Mouse (Mus musculus) cerebellum, adult 2 months (tissue): Measurements from ENCODE around the gene Ccdc151. TPM values are rescaled to one million over a fixed set of nuclear protein-coding genes. Genes with fewer than 3 reads are reported as not detected.

Experiments used
- DNase-seq, 2 experiments: peaks; one replicate each; pipeline ENCODE4 v3.0.0; 2021
- H3K27ac ChIP-seq: fragments of 200-500 bp; 2 replicates; pipeline ENCODE4 v1.5.1; 2012; ENCODE audit warnings: low read length, control low read depth, inconsistent platforms; ENCODE audit not compliant: insufficient read depth
- H3K27me3 ChIP-seq: fragments of 200-500 bp; 2 replicates; pipeline ENCODE4 v1.6.1; 2012; ENCODE audit warnings: inconsistent platforms, mild to moderate bottlenecking, low read length, moderate library complexity; ENCODE audit not compliant: control insufficient read depth, insufficient read depth
- H3K4me1 ChIP-seq: fragments of 200-500 bp; 2 replicates; pipeline ENCODE4 v1.6.1; 2011; ENCODE audit warnings: low read length; ENCODE audit not compliant: control insufficient read depth, insufficient read depth
- H3K4me3 ChIP-seq: fragments of 200-500 bp; replicated peaks from 2 replicates; pipeline ENCODE3; 2011; ENCODE audit warnings: mild to moderate bottlenecking, low read depth, low read length, control low read depth; ENCODE audit not compliant: insufficient read depth
- CTCF ChIP-seq: fragments of 200-500 bp; IDR thresholded peaks from 2 replicates; pipeline ENCODE4 v1.5.1; 2011; ENCODE audit warnings: low read depth, mild to moderate bottlenecking, control low read depth, low read length, moderate library complexity, borderline replicate concordance; ENCODE audit not compliant: insufficient read depth
- POLR2A ChIP-seq: fragments of 200-500 bp; IDR thresholded peaks from 2 replicates; pipeline ENCODE4 v1.6.1; 2011; ENCODE audit warnings: low read length, control low read depth, borderline replicate concordance; ENCODE audit not compliant: insufficient read depth
- WGBS: fragments of 180-500 bp; shearing (Covaris S2); methylation state at CpG from one replicate; pipeline ENCODE4 v1.1.7; 2018; 5-methylcytosine and 5-hydroxymethylcytosine counted together
- polyA plus RNA-seq: library from polyadenylated mRNA; depleted of rRNA; stranded (reverse); fragments of >200 nt; gene quantifications from 2 replicates; pipeline ENCODE4 v1.2.3, GENCODE M21; 2012

The Ccdc151 gene
- polyA plus RNA-seq, 1 experiment = 2.7 TPM

DNA sequence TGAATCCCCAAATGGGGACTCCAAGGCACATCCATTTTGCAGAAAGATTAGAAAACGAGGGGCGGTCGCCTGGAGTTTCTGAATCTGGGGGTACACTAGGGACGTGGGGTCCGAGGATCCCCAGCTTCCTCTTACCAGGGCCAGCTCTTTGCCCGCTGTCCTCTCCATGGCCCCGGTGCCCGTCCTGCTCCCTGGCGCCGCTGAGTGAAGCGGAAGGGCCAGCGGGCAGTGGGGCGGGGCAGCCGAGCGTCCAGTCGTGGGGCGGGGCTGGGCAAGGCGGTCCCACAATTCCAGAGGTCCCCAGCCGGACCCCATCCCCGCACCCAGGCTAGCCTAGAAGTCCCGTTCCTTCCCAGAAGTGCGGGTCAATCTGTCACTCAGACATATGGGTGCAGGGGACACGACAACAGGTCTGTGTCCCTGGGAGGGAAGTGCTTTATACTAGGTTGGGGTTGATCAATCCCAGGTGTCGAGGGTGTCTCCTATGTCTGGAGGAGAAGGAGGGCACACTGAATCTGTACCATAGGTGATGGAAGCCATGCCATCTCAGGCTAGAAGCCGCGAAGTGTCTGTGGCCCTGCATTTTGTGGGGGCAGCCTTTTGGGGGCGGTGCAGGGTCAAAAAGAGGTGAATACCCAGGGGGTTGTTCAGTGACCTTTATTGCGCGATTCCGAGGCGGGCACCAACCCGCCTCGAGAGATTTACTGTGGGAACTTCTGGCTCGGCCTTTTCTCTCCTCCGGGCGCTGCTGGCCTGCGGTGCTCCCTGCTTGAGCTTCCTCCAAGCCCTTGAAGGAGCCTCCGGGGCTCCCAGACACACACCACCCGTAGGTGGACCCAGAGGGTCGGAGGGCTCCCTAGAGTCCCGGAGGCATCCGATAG lies 13.0 kb downstream of the Ccdc151 start, which contains the start of gene Rgl3:
TSS of gene Rgl3 (minus strand) at position 217 of the 881 bp plus-strand sequence.
- WGBS = under 1% methylated on average over 42 of the region's 42 CpGs
- no peak for TF ChIP-seq CTCF
- TF ChIP-seq POLR2A = peak; percentile 75
- peak; percentile 83 to 84 for DNase-seq
- H3K4me3 ChIP-seq = peak within 1 kb of the TSS; percentile 91
- H3K27ac ChIP-seq = peak within 1 kb of the TSS; percentile 88
- peaks cover 10% of the 10 kb centered on the region; the same call in 1 of the 2 replicates for H3K4me1 ChIP-seq
- no peaks in the 10 kb centered on the region for H3K27me3 ChIP-seq

DNA sequence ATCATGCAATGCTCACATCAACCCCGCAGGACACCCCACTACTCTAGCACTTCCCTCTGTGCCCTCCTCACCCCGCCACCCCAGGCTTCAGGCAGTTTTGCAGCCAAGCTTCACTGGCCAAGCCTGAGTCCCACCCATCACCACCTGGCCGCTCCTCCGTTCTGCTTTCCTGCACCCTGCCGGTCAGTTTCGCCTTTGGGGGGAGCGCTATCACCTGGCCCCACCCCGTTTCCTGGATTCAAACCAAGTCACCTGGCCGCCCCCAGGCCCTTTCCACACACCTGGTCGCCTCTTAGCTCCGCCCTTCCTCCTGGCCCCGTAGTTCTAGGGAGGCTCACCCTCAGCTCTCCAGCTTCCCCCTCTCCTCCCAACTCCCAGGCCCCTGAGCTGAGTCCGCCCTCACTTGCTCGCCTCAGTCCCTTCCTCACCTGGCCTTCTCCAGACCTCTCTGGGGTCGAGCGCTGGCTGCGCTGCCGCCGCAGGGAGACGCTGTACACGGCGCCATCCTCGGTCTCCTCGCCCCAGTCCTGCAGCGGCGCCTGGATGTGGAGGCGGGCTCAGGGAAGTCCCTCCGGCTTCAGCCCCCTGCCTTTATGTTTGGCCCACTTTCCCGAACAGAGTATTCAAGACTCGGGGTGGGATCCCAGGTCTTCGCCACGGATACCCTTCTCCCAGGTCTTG lies 13.9 kb downstream of the Ccdc151 start:
- TF ChIP-seq POLR2A = no peak
- TF ChIP-seq CTCF = no peak
- Histone ChIP-seq H3K27ac (peak overlapping the region; percentile 76), H3K4me1 (peaks cover 10% of the 10 kb centered on the region; the same call in 1 of the 2 replicates), H3K27me3 (no peaks in the 10 kb centered on the region), H3K4me3 (peak overlapping the region; percentile 91)
- DNase-seq = peak; percentile 78 to 79
- WGBS = 1% methylated on average over 32 of the region's 32 CpGs

DNA sequence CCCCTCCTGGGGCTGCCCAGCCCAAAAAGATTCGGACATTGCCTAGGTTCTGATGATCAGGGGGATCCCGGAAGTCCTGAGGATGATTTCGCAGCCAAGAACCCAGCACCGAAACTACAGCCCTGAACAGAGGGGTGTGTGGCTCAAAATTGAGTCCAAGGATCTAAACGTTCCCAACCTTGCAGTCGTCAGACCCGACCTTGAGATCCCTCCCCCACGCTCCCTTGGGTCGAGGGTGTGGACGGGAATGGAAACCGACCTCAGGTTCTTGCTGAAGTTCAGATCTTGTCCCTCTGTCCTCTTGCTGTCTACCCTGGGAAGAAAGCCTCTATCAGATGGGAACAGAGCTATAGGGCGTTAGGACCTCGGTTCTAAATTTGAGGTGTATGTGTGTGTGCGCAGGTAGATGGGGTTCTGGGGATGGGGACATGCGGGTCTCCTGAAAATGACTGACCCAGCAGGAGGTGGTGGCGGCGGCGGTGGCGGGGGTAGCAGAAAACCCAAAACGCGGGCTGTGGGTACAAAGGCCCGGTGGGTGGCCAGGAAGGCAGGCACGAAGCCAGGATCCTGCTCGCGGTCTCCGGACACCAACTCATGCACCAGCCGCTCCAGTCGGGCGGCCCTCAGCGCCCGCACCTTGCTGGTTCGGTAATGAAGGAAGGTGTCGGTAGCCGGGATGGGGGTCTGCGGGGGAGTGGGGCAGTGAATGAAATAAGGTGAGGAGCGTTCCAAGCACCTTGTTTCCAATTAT lies 14.7 kb downstream of the Ccdc151 start:
- 7% methylated on average over 36 of the region's 36 CpGs for WGBS
- Histone ChIP-seq H3K27me3 (no peaks in the 10 kb centered on the region), H3K4me3 (peak overlapping the region; percentile 91), H3K27ac (peak overlapping the region; percentile 15; the same call in 1 of the 2 replicates), H3K4me1 (peaks cover 10% of the 10 kb centered on the region; the same call in 1 of the 2 replicates)
- TF ChIP-seq POLR2A (no peak), CTCF (no peak)
- DNase-seq = peak; percentile 78 to 81

DNA sequence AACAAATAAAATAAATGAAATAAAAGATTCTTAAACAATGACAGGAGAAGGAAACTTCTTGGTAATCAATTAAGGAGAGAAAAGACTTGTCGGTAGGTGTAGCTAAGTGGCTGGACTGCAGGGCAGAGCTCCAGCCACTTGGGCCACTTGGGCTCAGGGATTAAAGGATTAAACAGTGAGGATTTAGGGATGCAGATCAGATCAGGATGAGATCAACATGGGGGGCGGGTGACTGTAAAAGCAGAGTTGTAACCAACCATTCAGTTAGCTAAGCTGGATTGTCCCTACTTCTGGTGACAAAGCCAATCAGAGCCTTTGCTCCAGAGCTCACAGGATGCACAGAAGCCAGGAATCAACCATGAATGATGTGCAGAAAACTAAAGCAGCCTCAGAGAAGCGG lies 18.5 kb downstream of the Ccdc151 start:
- no peak for DNase-seq
- TF ChIP-seq CTCF = no peak
- no peak for TF ChIP-seq POLR2A
- WGBS = 27% methylated on average over 3 of the region's 3 CpGs
- Histone ChIP-seq H3K27me3 (no peaks in the 10 kb centered on the region), H3K4me1 (peaks cover 4% of the 10 kb centered on the region; the same call in 1 of the 2 replicates), H3K4me3 (no peak overlapping the region), H3K27ac (no peak overlapping the region)

DNA sequence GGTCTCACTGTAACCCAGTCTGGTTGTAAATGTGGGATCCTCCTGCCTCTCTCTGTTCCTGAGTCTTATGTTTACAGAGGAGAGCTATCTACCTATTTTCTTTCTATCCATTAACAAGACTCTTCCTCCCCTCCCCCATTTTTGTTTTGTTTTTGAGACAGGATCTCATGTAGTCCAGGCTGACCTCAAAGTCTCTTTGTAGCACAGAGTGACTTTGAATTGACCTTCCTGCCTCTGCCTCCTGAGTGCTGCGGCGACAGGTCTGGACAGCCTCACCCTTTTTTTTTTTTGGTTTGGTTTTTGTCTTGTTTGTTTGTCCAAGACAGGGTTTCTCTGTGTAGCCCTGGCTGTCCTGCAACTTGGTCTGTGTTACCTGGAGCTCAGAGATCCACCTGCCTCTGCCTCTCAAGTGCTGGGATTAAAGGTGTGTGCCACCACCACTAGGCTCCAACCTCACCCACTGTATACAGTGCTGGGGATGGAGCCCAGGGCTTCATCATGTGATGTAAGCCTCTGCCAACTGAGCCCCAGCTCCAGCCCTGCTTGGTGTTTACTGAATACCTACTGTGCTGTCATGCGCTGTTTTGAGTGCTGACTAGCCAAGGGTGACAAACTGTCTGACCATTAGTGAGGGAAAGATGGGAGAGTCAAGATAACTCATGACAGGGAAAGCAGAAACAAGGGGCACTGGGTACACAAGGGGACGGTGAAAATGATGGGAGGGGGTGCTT lies 23.9 kb downstream of the Ccdc151 start:
- Histone ChIP-seq H3K27ac (no peak overlapping the region), H3K4me1 (peaks cover 10% of the 10 kb centered on the region), H3K4me3 (no peak overlapping the region), H3K27me3 (no peaks in the 10 kb centered on the region)
- no peak for DNase-seq
- TF ChIP-seq CTCF (no peak), POLR2A (no peak)
- WGBS = 75% methylated on average over 4 of the region's 4 CpGs

DNA sequence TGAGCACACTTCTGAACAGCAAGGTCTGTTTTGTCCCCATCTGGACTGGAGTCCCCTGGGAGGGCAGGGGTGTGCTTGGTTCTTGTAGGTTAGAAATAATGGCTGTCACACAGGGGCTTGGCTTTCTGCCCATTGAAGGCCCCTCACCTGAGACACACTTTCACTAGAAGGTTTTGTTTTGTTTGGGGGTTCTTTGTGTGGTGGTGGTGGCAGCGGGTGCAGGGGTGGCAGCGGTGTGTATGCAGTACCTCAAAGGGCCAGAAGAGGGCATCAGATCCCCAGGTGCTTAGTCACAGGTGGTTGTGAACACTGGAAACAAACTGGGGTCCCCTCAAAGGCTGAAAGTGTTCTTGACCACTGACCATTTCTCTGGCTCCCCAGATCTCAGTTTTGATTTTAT lies 24.5 kb downstream of the Ccdc151 start:
- DNase-seq = peak in 1 of 2 experiments; percentile 70
- no peak overlapping the region for H3K4me3 ChIP-seq
- peaks cover 10% of the 10 kb centered on the region for H3K4me1 ChIP-seq
- TF ChIP-seq CTCF = peak; percentile 80
- TF ChIP-seq POLR2A = no peak
- H3K27ac ChIP-seq = no peak overlapping the region
- 38% methylated on average over 2 of the region's 2 CpGs for WGBS
- H3K27me3 ChIP-seq = no peaks in the 10 kb centered on the region

DNA sequence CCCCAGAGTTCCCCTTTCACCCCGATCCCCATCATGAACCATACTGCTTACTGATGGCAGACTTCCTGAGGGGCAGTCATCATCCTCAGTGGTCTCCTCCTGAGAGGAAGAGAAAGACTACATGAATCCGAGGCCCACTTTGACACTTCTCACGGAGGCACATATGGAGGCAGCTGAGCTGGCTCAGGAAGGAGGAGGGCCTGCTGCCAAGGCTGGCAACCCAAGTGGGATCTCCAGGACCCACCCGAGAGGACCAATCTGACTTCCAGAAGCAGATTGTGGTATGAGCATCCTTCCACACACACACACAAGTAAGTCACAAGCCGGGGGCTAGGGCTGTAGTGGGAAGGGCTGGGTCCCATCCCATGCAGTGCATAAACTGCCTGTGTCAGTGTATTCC lies 25.1 kb downstream of the Ccdc151 start:
- TF ChIP-seq POLR2A (no peak), CTCF (no peak)
- Histone ChIP-seq H3K4me3 (no peak overlapping the region), H3K4me1 (peaks cover 10% of the 10 kb centered on the region), H3K27me3 (no peaks in the 10 kb centered on the region), H3K27ac (no peak overlapping the region)
- WGBS = 13% methylated on average over 5 of the region's 5 CpGs
- DNase-seq = no peak
